Mouse (Mus musculus) cerebellum, adult 2 months (tissue): ENCODE measurements around the gene Cap2. TPM values are rescaled to one million over a fixed set of nuclear protein-coding genes. Genes with fewer than 3 reads are reported as not detected.

Source experiments
- DNase-seq, 2 experiments: peaks; one replicate each; pipeline ENCODE4 v3.0.0; 2021
- H3K27ac ChIP-seq: fragments of 200-500 bp; 2 replicates; pipeline ENCODE4 v1.5.1; 2012; ENCODE audit warnings: low read length, control low read depth, inconsistent platforms; ENCODE audit not compliant: insufficient read depth
- H3K27me3 ChIP-seq: fragments of 200-500 bp; 2 replicates; pipeline ENCODE4 v1.6.1; 2012; ENCODE audit warnings: inconsistent platforms, mild to moderate bottlenecking, low read length, moderate library complexity; ENCODE audit not compliant: control insufficient read depth, insufficient read depth
- H3K4me1 ChIP-seq: fragments of 200-500 bp; 2 replicates; pipeline ENCODE4 v1.6.1; 2011; ENCODE audit warnings: low read length; ENCODE audit not compliant: control insufficient read depth, insufficient read depth
- H3K4me3 ChIP-seq: fragments of 200-500 bp; replicated peaks from 2 replicates; pipeline ENCODE3; 2011; ENCODE audit warnings: mild to moderate bottlenecking, low read depth, low read length, control low read depth; ENCODE audit not compliant: insufficient read depth
- CTCF ChIP-seq: fragments of 200-500 bp; IDR thresholded peaks from 2 replicates; pipeline ENCODE4 v1.5.1; 2011; ENCODE audit warnings: low read depth, mild to moderate bottlenecking, control low read depth, low read length, moderate library complexity, borderline replicate concordance; ENCODE audit not compliant: insufficient read depth
- POLR2A ChIP-seq: fragments of 200-500 bp; IDR thresholded peaks from 2 replicates; pipeline ENCODE4 v1.6.1; 2011; ENCODE audit warnings: low read length, control low read depth, borderline replicate concordance; ENCODE audit not compliant: insufficient read depth
- WGBS: fragments of 180-500 bp; shearing (Covaris S2); methylation state at CpG from one replicate; pipeline ENCODE4 v1.1.7; 2018; 5-methylcytosine and 5-hydroxymethylcytosine counted together
- polyA plus RNA-seq: library from polyadenylated mRNA; depleted of rRNA; stranded (reverse); fragments of >200 nt; gene quantifications from 2 replicates; pipeline ENCODE4 v1.2.3, GENCODE M21; 2012; rRNA removed

The Cap2 gene
- 80.4 and 94.3 TPM in 2 replicates for polyA plus RNA-seq

GRCm38 (mm10) chr13:46501800-46502389, at the start of gene Cap2:
TSS of gene Cap2 (plus strand) at chr13:46501848.
- TF ChIP-seq CTCF (no peak), POLR2A (peak; percentile 45; the same call in 1 of the 2 replicates)
- Histone ChIP-seq H3K4me3 (peak within 1 kb of the TSS; percentile 95), H3K27ac (peak within 1 kb of the TSS; percentile 70), H3K27me3 (no peaks in the 10 kb centered on the region), H3K4me1 (no peaks in the 10 kb centered on the region)
- whole genome bisulfite sequencing, result under 1% methylated on average over 34 of the region's 42 CpGs
- DNase-seq, result peak; percentile 88 to 92

GRCm38 (mm10) chr13:46459546-46459945, 42.1 kb upstream of the Cap2 start:
- TF ChIP-seq CTCF (no peak), POLR2A (no peak)
- Histone ChIP-seq H3K4me3 (no peak overlapping the region), H3K27me3 (no peaks in the 10 kb centered on the region), H3K4me1 (no peaks in the 10 kb centered on the region), H3K27ac (no peak overlapping the region)
- no peak for DNase-seq
- 59% methylated on average over 10 of the region's 10 CpGs for WGBS

- WGBS, result 88% methylated on average over 4 of the region's 4 CpGs
- no peak overlapping the region for H3K4me3 ChIP-seq
- no peak for DNase-seq
- no peaks in the 10 kb centered on the region for H3K4me1 ChIP-seq
- TF ChIP-seq POLR2A (no peak), CTCF (no peak)
- no peak overlapping the region for H3K27ac ChIP-seq
- H3K27me3 ChIP-seq, result no peaks in the 10 kb centered on the region
These were observed 39.4 kb upstream of the Cap2 start for GRCm38 (mm10) chr13:46462280-46462679.

GRCm38 (mm10) chr13:46463764-46464163, 37.9 kb upstream of the Cap2 start:
- Histone ChIP-seq H3K4me1 (no peaks in the 10 kb centered on the region), H3K4me3 (no peak overlapping the region), H3K27ac (no peak overlapping the region), H3K27me3 (no peaks in the 10 kb centered on the region)
- WGBS, result 59% methylated on average over 3 of the region's 3 CpGs
- no peak for DNase-seq
- TF ChIP-seq POLR2A, result no peak
- no peak for TF ChIP-seq CTCF

- Histone ChIP-seq H3K27me3 (no peaks in the 10 kb centered on the region), H3K4me3 (no peak overlapping the region), H3K27ac (no peak overlapping the region), H3K4me1 (no peaks in the 10 kb centered on the region)
- no peak for TF ChIP-seq CTCF
- no peak for TF ChIP-seq POLR2A
- WGBS, result 76% methylated on average over 8 of the region's 8 CpGs
- no peak for DNase-seq
These were observed 33.4 kb upstream of the Cap2 start for GRCm38 (mm10) chr13:46468251-46468650.

- DNase-seq, result no peak
- WGBS, result 95% methylated on average over 2 of the region's 2 CpGs
- no peak overlapping the region for H3K4me3 ChIP-seq
- no peak for TF ChIP-seq POLR2A
- TF ChIP-seq CTCF, result no peak
- no peaks in the 10 kb centered on the region for H3K27me3 ChIP-seq
- no peaks in the 10 kb centered on the region for H3K4me1 ChIP-seq
- H3K27ac ChIP-seq, result no peak overlapping the region
These were observed 32.1 kb upstream of the Cap2 start for GRCm38 (mm10) chr13:46469536-46469935.

- Histone ChIP-seq H3K4me1 (no peaks in the 10 kb centered on the region), H3K27ac (no peak overlapping the region), H3K4me3 (no peak overlapping the region), H3K27me3 (no peaks in the 10 kb centered on the region)
- TF ChIP-seq CTCF, result no peak
- TF ChIP-seq POLR2A, result no peak
- 83% methylated on average over 3 of the region's 3 CpGs for WGBS
- DNase-seq, result no peak
These were observed 20.4 kb upstream of the Cap2 start for GRCm38 (mm10) chr13:46481271-46481670.

- Histone ChIP-seq H3K4me1 (peaks cover 5% of the 10 kb centered on the region; the same call in 1 of the 2 replicates), H3K27ac (no peak overlapping the region), H3K4me3 (no peak overlapping the region), H3K27me3 (no peaks in the 10 kb centered on the region)
- no peak for TF ChIP-seq POLR2A
- TF ChIP-seq CTCF, result no peak
- no peak for DNase-seq
- WGBS, result 82% methylated on average over 3 of the region's 3 CpGs
These were observed 16.0 kb upstream of the Cap2 start for GRCm38 (mm10) chr13:46485605-46486004.

- WGBS, result 12% methylated on average over 4 of the region's 4 CpGs
- H3K27ac ChIP-seq, result peak overlapping the region; percentile 36; the same call in 1 of the 2 replicates
- peak; percentile 26 to 47 for DNase-seq
These were observed 13.5 kb upstream of the Cap2 start for GRCm38 (mm10) chr13:46488166-46488565.

More at GRCm38 (mm10) chr13:46488166-46488565, 13.5 kb upstream of the Cap2 start:
- no peak overlapping the region for H3K4me3 ChIP-seq
- TF ChIP-seq POLR2A (no peak), CTCF (no peak)
- H3K27me3 ChIP-seq, result no peaks in the 10 kb centered on the region
- peaks cover 5% of the 10 kb centered on the region; the same call in 1 of the 2 replicates for H3K4me1 ChIP-seq
